Mouse (Mus musculus): ENCODE measurements at regions not wholly inside any gene's neighbourhood (a gene's known extent, or its start where the extent isn't known, plus 50 kb on each side); places are given as distances from the start of the nearest gene placed in this dataset.
A peak's percentile ranks its signal among the peaks of the same experiment; 100 is the strongest.
"Not testable (repeated sequence)": the region's sequence is repeated elsewhere in the genome, so short reads cannot be mapped to it uniquely, and the experiment has no call there.

GRCm38 (mm10) chr2:95433996-95434395 is 884.0 kb upstream of the Lrrc4c start:
- not testable (repeated sequence) for ATAC-seq (replicated peaks; ENCODE audit: poor library complexity, severe bottlenecking)

DNA sequence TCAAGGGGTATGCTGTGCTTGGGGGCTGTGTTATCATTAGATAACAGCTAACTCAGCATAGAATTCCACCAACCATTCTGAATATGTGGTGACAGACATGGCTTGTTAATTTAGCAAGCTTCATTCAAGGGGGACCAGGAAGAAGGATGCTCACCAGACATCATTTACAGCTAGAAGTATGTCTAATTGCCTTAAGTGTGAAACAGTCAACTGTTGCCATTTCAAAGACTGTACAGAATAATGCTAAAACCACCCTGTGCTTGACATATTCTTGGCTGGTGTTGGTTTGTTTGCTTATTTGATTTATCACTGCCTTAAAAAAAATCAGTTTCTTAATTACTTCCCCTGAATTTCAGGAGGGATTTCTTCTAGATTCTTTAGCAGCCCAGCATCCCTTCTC is 877.0 kb upstream of the Lrrc4c start:
- no peak for ATAC-seq (replicated peaks; ENCODE audit: poor library complexity, severe bottlenecking)

DNA sequence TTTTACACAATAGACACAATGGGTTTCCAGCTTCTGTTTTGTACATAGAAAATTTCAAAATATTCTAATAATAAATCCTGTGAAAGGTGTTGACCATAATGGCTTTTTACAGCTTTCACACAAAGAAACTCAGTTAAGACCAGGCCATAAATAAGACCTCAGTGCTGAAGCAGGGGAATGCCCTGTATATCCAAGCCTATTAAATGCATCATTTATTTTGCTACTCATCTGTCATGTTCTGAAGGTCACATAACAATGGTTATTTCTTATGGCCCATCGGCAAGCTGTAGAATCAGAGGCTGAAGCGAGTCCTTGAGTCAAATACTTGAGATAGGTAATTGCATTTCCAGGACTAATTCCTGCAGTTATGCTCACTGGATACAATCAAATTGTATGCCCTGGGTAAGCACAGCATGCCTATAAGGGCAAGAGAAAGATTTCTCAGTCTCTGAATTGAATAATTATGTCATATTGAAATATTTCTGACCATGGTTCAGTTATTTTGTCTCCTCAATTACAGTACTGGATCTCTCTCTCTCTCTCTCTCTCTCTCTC is 874.6 kb upstream of the Lrrc4c start:
- ATAC-seq (replicated peaks; ENCODE audit: poor library complexity, severe bottlenecking) = no peak

DNA sequence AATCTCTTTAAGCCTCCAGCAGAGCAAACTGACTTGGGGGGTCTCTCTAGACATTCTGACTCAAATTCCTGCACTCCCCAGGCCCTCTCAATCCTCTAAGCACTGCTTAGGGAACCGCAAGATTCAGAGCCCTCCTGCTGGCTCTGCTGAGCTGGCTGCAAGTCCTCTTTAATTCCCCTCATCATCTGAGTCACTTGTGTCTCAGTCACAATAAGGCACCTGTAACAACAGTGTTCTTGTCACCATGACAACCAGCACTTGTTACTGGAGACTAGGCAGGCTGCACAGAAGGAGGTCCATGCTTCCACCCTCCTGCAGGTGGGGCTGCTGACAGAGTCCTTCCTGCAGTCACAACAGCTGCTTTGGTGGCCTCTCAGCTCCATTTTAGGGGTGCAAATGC is 869.1 kb upstream of the Lrrc4c start:
- no peak for ATAC-seq (replicated peaks; ENCODE audit: poor library complexity, severe bottlenecking)

GRCm38 (mm10) chr2:95479827-95480226 is 838.1 kb upstream of the Lrrc4c start:
- no peak for ATAC-seq (replicated peaks; ENCODE audit: poor library complexity, severe bottlenecking)

DNA sequence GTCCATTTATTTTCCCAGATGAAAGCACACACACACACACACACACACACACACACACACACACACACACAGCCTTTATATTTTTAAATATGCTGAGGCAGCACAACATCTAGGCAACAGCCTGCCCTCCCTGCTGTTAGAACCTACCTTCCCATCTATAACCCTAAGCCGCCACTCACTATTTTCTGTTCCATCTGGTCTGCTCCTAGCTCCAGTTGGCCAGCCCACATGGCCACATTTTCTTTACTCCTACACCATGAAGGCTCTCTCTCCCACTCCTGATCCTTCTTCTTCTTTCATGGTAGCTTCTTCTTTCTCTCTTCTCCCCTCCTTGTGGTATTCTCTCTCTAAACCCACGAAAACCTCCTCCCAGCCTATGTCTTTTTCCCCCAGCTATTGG is 834.6 kb upstream of the Lrrc4c start:
- no peak for ATAC-seq (replicated peaks; ENCODE audit: poor library complexity, severe bottlenecking)

DNA sequence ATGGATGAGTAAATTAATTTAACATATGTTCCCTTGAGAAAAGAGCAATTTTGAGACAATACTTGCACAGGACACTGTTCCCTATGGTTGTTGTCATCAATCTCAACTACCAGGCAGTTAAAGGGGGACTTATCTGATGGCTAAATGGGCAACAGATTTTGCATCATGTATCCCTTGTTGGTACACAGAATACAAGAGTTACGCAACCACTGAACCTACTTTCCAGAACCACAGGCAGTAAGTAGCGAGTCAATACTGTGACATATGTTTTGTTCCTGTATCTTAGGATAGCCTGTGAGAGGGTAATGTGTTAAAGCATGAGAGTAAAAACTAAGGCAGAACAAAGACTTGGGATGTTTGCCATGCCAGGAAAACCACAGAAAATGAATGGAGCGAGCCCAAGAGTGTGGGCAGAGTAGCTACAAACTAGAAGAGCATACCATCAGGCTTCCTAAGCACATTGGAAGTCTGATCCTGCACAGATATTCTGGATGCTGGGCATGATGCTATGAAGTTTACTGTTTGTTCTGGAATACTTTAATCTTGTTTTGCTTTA is 830.3 kb upstream of the Lrrc4c start:
- no peak for ATAC-seq (replicated peaks; ENCODE audit: poor library complexity, severe bottlenecking)

DNA sequence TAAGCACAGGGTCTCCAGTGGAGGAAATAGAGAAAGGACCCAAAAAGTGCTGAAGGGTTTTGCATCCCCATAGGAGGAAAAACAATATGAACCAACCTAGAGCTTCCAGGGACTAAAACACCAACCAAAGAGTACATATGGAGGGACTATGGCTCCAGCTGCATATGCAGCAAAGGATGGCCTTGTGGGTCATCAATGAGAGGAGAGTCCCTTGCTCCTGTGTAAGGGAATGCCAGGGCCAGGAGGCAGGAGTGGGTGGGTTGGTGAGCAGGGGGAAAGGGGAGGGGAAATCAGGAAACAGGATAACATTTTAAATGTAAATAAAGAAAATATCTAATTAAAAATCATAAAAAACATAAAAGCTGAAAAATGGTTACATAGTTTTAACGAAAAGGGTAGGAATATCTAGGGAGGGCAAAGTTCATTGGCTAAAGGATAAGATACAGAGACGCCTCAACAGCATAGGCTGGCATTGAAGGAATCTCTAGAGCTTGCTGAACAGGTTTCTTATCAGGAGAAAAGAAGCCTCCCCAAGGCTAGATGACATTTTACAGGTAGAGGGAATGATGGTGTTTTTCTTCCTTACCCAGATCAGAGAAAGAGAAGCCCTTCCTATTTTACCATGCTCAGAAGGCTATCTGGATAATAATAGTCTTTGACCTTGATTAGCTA is 823.8 kb upstream of the Lrrc4c start:
- no peak for ATAC-seq (replicated peaks; ENCODE audit: poor library complexity, severe bottlenecking)

DNA sequence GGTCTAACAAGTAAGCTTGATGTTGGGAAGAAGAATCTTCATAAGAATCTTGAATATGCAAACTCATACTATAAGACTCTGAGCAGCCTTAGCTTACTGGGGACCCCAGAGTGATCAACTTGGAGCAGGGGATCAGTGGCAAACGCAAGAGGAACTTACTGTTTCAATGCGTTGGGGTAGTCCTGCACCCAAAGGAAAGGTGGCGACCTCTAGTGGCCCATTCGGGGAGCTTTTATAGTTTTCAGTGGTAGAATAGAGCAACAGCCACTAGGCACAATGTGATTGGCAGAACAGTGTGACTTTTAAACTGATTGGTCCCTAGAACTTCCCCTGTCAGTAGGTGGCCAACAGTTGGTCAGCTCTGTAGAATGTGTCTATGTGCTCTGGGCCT is 823.3 kb upstream of the Lrrc4c start:
- ATAC-seq (replicated peaks; ENCODE audit: poor library complexity, severe bottlenecking) = peak; percentile 44; the same call in 1 of the 2 replicates

GRCm38 (mm10) chr2:95511286-95511685 is 806.7 kb upstream of the Lrrc4c start:
- ATAC-seq (replicated peaks; ENCODE audit: poor library complexity, severe bottlenecking) = no peak

DNA sequence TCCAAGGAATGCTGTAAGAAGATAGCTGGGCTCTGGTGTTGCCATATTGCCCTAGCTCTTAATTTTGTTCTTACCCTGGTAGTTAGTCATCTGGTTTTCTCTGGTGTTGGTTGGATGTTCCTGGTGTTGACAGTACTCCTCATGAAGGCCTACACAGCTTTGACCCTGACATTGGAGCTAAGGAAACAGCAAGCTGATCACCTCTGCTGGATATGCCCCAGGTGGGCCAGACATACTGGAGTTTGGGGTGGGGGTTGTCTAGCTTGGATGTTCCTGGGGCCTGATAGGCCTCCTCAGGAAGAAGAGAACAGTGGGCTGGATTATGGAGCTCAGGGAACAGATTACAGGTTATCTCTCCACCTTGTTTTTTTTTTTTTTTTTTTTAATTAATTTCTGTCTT is 796.3 kb upstream of the Lrrc4c start:
- ATAC-seq (replicated peaks; ENCODE audit: poor library complexity, severe bottlenecking) = no peak

DNA sequence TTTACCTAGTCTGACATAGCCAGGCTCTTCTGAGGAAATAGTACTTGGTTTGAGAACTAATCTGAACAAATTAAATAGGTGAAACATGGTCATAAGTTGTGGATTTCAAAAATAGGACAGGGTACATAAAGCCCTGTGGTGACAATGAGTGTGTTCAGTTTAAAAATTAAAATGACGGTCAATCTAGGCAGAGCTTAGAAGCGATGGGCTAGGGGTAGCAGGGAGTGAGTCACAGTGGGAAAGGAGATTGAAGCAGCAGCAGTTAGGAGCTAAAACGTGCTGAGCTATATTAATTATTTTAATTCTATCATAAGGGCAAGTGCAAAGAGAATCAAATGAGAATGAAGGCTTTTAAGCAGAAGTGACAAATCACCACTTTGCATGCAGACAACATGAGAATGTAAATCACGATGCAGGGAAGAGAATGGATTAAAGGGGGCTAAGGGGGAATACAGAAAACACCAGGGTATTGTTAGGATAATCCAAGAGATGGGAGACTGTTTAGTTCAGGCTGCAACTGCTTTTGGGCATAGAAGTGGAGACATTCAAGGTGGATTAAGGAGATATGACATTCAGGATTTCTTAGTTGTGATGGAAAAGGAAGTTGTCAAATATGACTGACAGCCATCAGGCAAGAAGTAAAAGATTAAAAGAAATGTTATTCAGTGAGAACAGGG is 793.2 kb upstream of the Lrrc4c start:
- ATAC-seq (replicated peaks; ENCODE audit: poor library complexity, severe bottlenecking) = no peak

- ATAC-seq (replicated peaks; ENCODE audit: poor library complexity, severe bottlenecking) = no peak
Observed at GRCm38 (mm10) chr2:95564089-95564488, 753.9 kb upstream of the Lrrc4c start.

DNA sequence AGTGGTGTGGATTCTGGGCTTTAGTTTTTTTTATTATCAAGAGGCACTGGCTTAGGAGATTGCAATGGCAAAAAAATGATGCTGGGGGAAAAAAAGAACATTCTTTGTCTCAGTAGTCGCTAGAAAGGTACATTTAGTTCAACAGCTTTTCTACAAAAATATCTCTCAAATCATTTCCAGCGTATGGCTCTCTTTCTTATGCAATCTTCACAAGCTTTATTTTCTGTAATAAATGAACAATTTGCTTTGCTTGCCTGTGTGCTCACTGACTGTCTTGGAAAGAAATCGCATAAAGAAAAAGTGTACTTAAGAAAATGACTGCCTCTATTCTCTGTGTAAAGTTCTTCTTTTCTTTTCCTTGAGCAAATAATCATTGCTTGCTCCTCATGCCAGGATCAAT is 742.1 kb upstream of the Lrrc4c start:
- ATAC-seq (replicated peaks; ENCODE audit: poor library complexity, severe bottlenecking) = no peak

- ATAC-seq (replicated peaks; ENCODE audit: poor library complexity, severe bottlenecking) = no peak
Observed at GRCm38 (mm10) chr2:95579201-95579600, 738.8 kb upstream of the Lrrc4c start.

DNA sequence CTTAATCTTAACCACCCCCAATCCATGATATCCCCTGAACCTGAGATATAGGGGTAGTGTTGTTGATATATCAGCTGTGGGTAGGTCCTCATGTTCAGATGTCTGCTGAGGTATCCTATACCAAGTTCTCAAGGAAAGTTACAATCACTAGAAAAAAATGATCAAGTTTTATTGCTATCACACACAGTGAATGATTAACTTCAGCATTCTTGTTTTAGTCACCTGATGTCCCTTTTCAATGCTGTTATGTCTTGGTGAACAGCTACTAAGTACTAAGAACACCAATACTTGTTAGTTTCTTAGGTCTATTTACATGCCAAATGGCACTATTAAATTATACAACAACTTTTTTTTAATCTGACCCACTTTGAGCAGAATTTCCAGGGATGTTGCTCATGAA is 732.0 kb upstream of the Lrrc4c start:
- ATAC-seq (replicated peaks; ENCODE audit: poor library complexity, severe bottlenecking) = no peak

DNA sequence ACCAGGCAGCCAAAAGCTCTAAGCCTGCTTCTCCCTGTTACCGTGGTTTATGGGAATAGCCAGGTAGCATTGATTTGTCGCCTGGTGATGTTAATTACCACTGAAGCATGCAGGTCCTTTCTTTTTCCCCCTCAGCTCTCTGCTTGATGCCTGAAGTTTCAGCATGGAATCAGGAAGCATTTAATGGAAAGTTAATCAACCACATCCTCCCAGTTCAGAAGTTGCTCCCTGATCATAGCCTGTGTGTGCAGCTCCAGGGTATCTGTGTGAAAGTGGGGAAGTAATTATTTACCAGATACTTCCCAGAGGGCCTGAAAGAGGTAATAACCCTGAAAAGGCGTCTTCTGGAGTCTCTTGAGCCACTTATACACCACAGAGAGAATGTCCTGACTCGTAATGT is 730.9 kb upstream of the Lrrc4c start:
- ATAC-seq (replicated peaks; ENCODE audit: poor library complexity, severe bottlenecking) = no peak

- ATAC-seq (replicated peaks; ENCODE audit: poor library complexity, severe bottlenecking) = no peak
Observed at GRCm38 (mm10) chr2:95613354-95613753, 704.6 kb upstream of the Lrrc4c start.

DNA sequence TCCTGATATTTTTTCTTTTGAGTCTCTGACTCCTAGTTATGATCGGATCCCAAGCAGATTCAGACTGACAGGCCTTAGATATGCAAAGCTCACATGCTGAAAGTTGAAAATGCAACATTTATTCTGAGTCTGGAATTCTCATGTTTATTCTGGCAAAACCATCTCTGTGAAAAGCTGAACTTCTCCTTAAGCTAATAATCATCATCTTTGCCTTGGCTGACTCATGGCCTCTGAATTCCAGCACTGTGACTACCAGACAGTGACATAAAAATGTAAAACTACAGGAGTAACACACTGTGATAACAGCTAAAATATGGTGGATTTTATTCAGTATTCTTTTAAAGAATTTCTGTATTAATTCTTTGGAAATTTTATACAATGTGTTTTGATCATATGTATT is 680.4 kb upstream of the Lrrc4c start:
- ATAC-seq (replicated peaks; ENCODE audit: poor library complexity, severe bottlenecking) = no peak

DNA sequence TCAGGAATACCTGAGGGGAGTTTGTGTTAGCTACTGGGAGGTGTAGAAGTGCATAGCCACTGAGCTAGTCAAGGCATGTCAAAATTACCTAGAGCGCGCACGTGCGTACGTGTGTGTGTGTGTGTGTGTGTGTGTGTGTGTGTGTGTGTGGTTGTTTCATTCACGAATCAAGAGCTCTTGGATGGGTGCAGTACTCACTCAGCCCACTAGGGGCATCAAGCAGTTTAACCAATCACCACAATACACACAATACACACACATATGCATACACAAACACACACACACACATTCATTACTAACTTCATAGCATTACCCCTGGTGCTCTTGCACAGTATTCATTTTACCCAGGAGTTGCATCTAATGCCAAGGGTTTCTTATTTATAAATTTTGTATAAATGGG is 643.6 kb upstream of the Lrrc4c start:
- ATAC-seq (replicated peaks; ENCODE audit: poor library complexity, severe bottlenecking) = no peak

GRCm38 (mm10) chr2:95715355-95715754 is 602.6 kb upstream of the Lrrc4c start:
- no peak for ATAC-seq (replicated peaks; ENCODE audit: poor library complexity, severe bottlenecking)

Data from granulocyte monocyte progenitor cell, adult 5-6 weeks (primary cell).